Mouse (Mus musculus) kidney, embryonic 15.5 days (tissue): ENCODE results near the gene Imp4. TPM values are rescaled to one million over a fixed set of nuclear protein-coding genes. Genes with fewer than 3 reads are reported as not detected.

Source experiments
- ATAC-seq: fragments of 200-750 bp; cut with Nextera tagmentation; replicated peaks from 2 replicates; pipeline ENCODE4 v1.8.0; 2017; ENCODE audit warnings: moderate TSS enrichment; ENCODE audit not compliant: low FRiP score
- H3K27ac ChIP-seq: fragments of 300-500 bp; sonication (generic); 2 replicates; pipeline ENCODE4 v1.5.1; 2015; ENCODE audit warnings: mild to moderate bottlenecking, inconsistent platforms
- H3K27me3 ChIP-seq: fragments of 300-500 bp; sonication (generic); 2 replicates; pipeline ENCODE4 v1.6.1; 2015; ENCODE audit warnings: inconsistent platforms
- H3K36me3 ChIP-seq: fragments of 300-500 bp; sonication (generic); 2 replicates; pipeline ENCODE4 v1.6.1; 2015; ENCODE audit warnings: inconsistent platforms
- H3K4me1 ChIP-seq: fragments of 300-500 bp; sonication (generic); 2 replicates; pipeline ENCODE4 v1.6.1; 2015; ENCODE audit warnings: inconsistent platforms
- H3K4me2 ChIP-seq: fragments of 300-500 bp; sonication (generic); 2 replicates; pipeline ENCODE4 v1.6.1; 2015; ENCODE audit warnings: moderate library complexity, mild to moderate bottlenecking, inconsistent platforms
- H3K4me3 ChIP-seq: fragments of 300-500 bp; sonication (generic); replicated peaks from 2 replicates; pipeline ENCODE4 v1.5.1; 2015; ENCODE audit warnings: mild to moderate bottlenecking, inconsistent platforms
- H3K9ac ChIP-seq: fragments of 300-500 bp; sonication (generic); 2 replicates; pipeline ENCODE4 v1.6.1; 2015; ENCODE audit warnings: mild to moderate bottlenecking, inconsistent platforms
- H3K9me3 ChIP-seq: fragments of 300-500 bp; sonication (generic); replicated peaks from 2 replicates; pipeline ENCODE4 v1.6.1; 2016; ENCODE audit warnings: inconsistent platforms
- WGBS: fragments of 180-500 bp; shearing (Covaris S2); methylation state at CpG from one replicate; pipeline ENCODE4 v1.1.7; 2015; ENCODE audit warnings: mixed read lengths; 5-methylcytosine and 5-hydroxymethylcytosine counted together
- polyA plus RNA-seq: library from polyadenylated mRNA; unstranded; fragments of >200 nt; fragmentation: Nextera tagmentation; extraction: Ambion mirVana; gene quantifications from 2 replicates; pipeline ENCODE4 v1.2.1, GENCODE M21; 2015

Imp4 gene
- polyA plus RNA-seq, 1 experiment from 2014 or later, result 94.9 TPM

- Histone ChIP-seq H3K9me3 (no peaks in the 10 kb centered on the region), H3K27me3 (peaks cover 7% of the 10 kb centered on the region), H3K36me3 (no peaks in the 10 kb centered on the region), H3K9ac (no peak overlapping the region), H3K4me1 (peaks cover 3% of the 10 kb centered on the region; the same call in 1 of the 2 replicates), H3K27ac (no peak overlapping the region), H3K4me3 (no peak overlapping the region), H3K4me2 (no peak overlapping the region)
- ATAC-seq, result no peak
- 79% methylated on average over 6 of the region's 6 CpGs for WGBS
Measured at GRCm38 (mm10) chr1:34465445-34465844, 25.8 kb downstream of the Imp4 start.

DNA sequence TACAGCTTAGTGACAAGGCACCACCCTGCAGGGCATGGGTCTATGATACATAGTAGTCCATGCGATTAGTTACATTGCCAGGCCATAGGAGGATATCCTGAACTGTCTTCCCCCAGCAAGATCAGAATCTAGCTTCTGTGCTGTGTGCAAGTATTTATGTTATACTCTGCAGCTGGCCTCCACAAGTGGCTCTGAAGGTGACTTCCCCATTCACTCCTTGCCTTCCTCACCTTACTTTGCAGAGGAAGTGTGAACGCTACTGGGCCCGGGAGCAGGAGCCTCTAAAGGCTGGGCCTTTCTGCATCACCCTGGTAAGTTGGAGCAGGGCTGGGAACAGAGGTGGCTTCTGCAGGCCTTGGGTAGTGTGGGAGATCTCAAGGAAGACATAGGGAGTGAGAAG is 28.4 kb downstream of the Imp4 start:
- H3K27ac ChIP-seq, result no peak overlapping the region

DNA sequence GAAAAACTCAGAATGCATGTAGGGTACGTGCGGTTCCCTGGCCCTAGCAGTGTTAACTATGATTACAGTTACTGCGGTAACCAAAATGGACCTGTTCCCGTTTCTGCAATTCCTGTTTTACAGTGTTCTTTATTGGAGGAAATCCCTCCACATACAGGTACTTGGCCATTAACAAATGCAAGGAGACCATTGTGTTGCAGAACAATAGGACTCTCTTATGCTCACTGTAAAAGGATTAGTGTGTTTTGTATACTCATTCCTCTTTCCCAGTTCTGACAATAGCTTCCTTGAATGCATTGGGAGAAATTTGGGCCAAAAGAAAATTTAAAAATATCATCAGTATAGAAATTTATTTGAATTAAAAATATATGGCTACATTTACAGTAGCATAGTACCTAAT is 28.8 kb downstream of the Imp4 start:
- ATAC-seq, result no peak
- Histone ChIP-seq H3K9me3 (no peaks in the 10 kb centered on the region), H3K4me1 (peaks cover 15% of the 10 kb centered on the region), H3K9ac (no peak overlapping the region), H3K27me3 (peaks cover 13% of the 10 kb centered on the region), H3K27ac (no peak overlapping the region), H3K4me2 (no peak overlapping the region), H3K36me3 (no peaks in the 10 kb centered on the region), H3K4me3 (no peak overlapping the region)
- WGBS, result 78% methylated on average over 4 of the region's 4 CpGs

More for the DNA sequence above, 28.4 kb downstream of the Imp4 start:
- Histone ChIP-seq H3K4me2 (no peak overlapping the region), H3K9me3 (no peaks in the 10 kb centered on the region), H3K4me3 (no peak overlapping the region), H3K27me3 (peaks cover 11% of the 10 kb centered on the region), H3K9ac (no peak overlapping the region), H3K36me3 (no peaks in the 10 kb centered on the region), H3K4me1 (peaks cover 11% of the 10 kb centered on the region)
- no peak for ATAC-seq
- 70% methylated on average over 3 of the region's 3 CpGs for WGBS

DNA sequence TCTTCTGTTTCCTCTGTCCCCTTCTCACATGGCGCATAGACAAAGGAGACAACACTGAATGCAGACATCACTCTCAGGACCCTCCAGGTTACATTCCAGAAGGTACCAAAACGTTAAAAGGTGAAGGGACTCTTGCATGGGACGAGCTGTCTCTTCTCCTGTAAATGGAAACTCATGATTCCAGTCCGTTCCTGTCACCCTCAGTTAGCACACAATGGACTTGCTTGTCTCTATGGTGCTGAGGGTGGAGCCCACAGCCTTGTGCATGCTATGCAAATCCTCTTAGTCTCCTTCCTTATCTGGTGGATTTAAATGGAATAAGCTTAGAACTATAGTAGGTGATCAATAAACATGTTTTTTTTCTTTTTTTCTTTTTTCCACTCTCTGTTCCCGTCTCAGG is 30.1 kb downstream of the Imp4 start:
- ATAC-seq, result no peak
- Histone ChIP-seq H3K27ac (no peak overlapping the region), H3K9ac (no peak overlapping the region), H3K36me3 (no peaks in the 10 kb centered on the region), H3K4me3 (no peak overlapping the region), H3K9me3 (no peaks in the 10 kb centered on the region), H3K4me2 (no peak overlapping the region), H3K27me3 (peaks cover 14% of the 10 kb centered on the region), H3K4me1 (peaks cover 15% of the 10 kb centered on the region)
- WGBS, result 81% methylated on average over 5 of the region's 5 CpGs

- Histone ChIP-seq H3K4me3 (peak overlapping the region; percentile 59), H3K27me3 (peaks cover 18% of the 10 kb centered on the region), H3K36me3 (no peaks in the 10 kb centered on the region), H3K4me2 (peak overlapping the region; percentile 99), H3K4me1 (peaks cover 15% of the 10 kb centered on the region), H3K9ac (peak overlapping the region; percentile 42), H3K9me3 (no peaks in the 10 kb centered on the region), H3K27ac (no peak overlapping the region)
- peak; percentile 70 for ATAC-seq
- WGBS, result 1% methylated on average over 42 of the region's 43 CpGs
Measured at GRCm38 (mm10) chr1:34472427-34473300, 33.0 kb downstream of the Imp4 start.

- Histone ChIP-seq H3K9ac (no peak overlapping the region), H3K9me3 (no peaks in the 10 kb centered on the region), H3K36me3 (no peaks in the 10 kb centered on the region), H3K27me3 (0 out of 2 replicates have a peak, but pooled peaks cover 4% of the 10 kb centered on the region), H3K4me3 (no peak overlapping the region), H3K27ac (no peak overlapping the region), H3K4me1 (0 out of 2 replicates have a peak, but pooled peaks cover 3% of the 10 kb centered on the region), H3K4me2 (no peak overlapping the region)
- WGBS, result 26% methylated on average over 11 of the region's 11 CpGs
- ATAC-seq, result no peak
Measured at GRCm38 (mm10) chr1:34478891-34479655, 39.4 kb downstream of the Imp4 start.

DNA sequence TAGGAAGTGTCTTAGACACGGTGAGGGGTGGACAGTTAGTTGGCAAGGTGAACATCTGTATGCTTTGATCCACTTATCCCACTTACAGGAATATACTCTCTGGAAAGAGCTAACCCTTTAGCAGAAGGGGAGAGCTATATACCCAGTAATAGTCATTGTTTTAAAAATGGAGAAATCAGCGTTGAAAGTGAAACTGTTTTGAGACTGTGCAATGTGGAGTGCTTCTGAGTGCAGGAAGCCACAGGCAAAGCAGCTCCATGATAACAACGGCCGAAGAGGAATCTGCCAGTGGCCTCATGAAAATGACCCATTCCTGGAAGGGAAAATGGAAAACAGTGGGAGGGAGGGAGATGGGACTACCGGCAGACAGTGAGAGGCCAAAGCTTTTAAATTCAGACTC is 41.1 kb downstream of the Imp4 start:
- Histone ChIP-seq H3K27ac (no peak overlapping the region), H3K4me3 (no peak overlapping the region), H3K4me2 (no peak overlapping the region), H3K9ac (no peak overlapping the region), H3K4me1 (peaks cover 11% of the 10 kb centered on the region), H3K9me3 (no peaks in the 10 kb centered on the region), H3K36me3 (no peaks in the 10 kb centered on the region), H3K27me3 (no peaks in the 10 kb centered on the region)
- WGBS, result 77% methylated on average over 5 of the region's 5 CpGs
- ATAC-seq, result no peak

GRCm38 (mm10) chr1:34481920-34482669 is 42.4 kb downstream of the Imp4 start:
- Histone ChIP-seq H3K4me2 (no peak overlapping the region), H3K9ac (no peak overlapping the region), H3K27ac (no peak overlapping the region), H3K4me3 (no peak overlapping the region), H3K36me3 (no peaks in the 10 kb centered on the region), H3K9me3 (no peaks in the 10 kb centered on the region), H3K27me3 (peaks cover 3% of the 10 kb centered on the region; the same call in 1 of the 2 replicates), H3K4me1 (peaks cover 13% of the 10 kb centered on the region)
- no peak for ATAC-seq
- WGBS, result 53% methylated on average over 5 of the region's 5 CpGs

- no peak overlapping the region for H3K27ac ChIP-seq
- WGBS, result 73% methylated on average over 10 of the region's 10 CpGs
- no peak for ATAC-seq
Measured at GRCm38 (mm10) chr1:34484470-34484869, 44.8 kb downstream of the Imp4 start.

DNA sequence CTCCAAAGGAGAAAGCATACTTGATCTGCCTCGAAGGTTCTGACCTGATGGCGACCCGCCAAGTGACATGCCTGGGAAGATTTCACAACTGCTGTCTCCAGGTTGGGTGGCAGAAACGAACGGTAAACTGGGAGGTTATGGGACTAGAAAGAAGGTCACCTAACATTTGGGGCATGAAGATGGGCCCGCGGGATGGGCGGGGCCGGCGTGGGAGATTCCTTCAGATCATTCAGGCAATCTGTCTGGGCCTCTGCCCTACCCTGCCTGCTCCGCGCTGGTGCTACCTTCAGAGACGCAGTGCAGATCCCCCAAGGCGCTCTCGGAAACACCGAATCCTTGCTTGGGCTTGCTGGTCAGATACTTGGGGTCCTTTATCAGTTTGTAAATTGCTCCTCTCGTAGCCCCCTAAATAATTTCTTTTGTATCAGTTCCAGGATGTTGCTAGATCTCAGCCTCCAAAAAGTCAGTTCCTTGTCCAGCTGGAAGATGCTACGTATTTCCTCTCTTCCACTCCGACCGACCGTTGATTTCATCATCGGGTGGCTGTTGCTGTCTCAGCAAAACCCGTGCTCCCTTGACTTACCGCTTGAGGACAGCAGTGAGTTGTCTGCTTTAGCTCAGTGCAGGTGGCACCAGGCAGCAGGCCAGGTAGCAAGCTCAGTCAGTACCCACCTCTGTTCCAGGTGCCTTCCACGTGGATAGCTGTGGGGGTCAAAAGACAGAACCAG is 46.0 kb downstream of the Imp4 start:
- WGBS, result 4% methylated on average over 25 of the region's 25 CpGs
- Histone ChIP-seq H3K27me3 (peaks cover 3% of the 10 kb centered on the region; the same call in 1 of the 2 replicates), H3K36me3 (no peaks in the 10 kb centered on the region)

More at GRCm38 (mm10) chr1:34484470-34484869, 44.8 kb downstream of the Imp4 start:
- Histone ChIP-seq H3K9ac (no peak overlapping the region), H3K4me1 (peaks cover 10% of the 10 kb centered on the region), H3K4me3 (no peak overlapping the region), H3K36me3 (no peaks in the 10 kb centered on the region), H3K9me3 (no peaks in the 10 kb centered on the region), H3K27me3 (peaks cover 3% of the 10 kb centered on the region; the same call in 1 of the 2 replicates), H3K4me2 (no peak overlapping the region)

DNA sequence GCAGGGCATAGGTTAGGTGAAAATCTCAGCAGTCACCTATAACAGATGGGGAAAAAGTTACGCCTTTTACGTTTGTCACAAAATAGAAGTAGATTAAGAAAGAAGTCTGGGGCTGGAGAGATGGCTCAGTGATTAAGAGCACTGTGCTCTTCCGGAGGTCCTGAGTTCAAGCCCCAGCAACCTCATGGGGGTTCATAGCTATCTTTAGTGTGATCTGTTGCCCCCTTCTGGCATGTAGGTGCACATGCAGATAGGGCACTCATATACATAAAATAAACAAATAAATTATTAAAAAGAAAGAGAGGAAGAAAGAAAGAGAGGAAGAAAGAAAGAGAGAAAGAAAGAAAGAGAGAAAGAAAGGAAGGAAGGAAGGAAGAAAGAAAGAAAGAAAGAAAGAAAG is 47.7 kb downstream of the Imp4 start:
- no peak overlapping the region for H3K4me3 ChIP-seq
- ATAC-seq, result no peak
- peaks cover 3% of the 10 kb centered on the region; the same call in 1 of the 2 replicates for H3K27me3 ChIP-seq
- no peaks in the 10 kb centered on the region for H3K9me3 ChIP-seq
- H3K36me3 ChIP-seq, result no peaks in the 10 kb centered on the region
- no peak overlapping the region for H3K9ac ChIP-seq
- H3K4me2 ChIP-seq, result no peak overlapping the region
- peaks cover 10% of the 10 kb centered on the region for H3K4me1 ChIP-seq
- 92% methylated on average over 3 of the region's 3 CpGs for WGBS
- no peak overlapping the region for H3K27ac ChIP-seq

More for the DNA sequence above, 46.0 kb downstream of the Imp4 start:
- peak overlapping the region; percentile 21 for H3K4me3 ChIP-seq
- peaks cover 10% of the 10 kb centered on the region for H3K4me1 ChIP-seq
- H3K27ac ChIP-seq, result no peak overlapping the region
- peak overlapping the region; percentile 54 for H3K4me2 ChIP-seq
- ATAC-seq, result peak; percentile 58
- no peak overlapping the region for H3K9ac ChIP-seq
- no peaks in the 10 kb centered on the region for H3K9me3 ChIP-seq
